Mouse (Mus musculus): ENCODE measurements around the gene Bckdhb. TPM values are rescaled to one million over a fixed set of nuclear protein-coding genes. Genes with fewer than 3 reads are reported as not detected.

The Bckdhb gene
- polyA plus RNA-seq, 1 experiment from 2014 or later = 34.2 TPM

DNA sequence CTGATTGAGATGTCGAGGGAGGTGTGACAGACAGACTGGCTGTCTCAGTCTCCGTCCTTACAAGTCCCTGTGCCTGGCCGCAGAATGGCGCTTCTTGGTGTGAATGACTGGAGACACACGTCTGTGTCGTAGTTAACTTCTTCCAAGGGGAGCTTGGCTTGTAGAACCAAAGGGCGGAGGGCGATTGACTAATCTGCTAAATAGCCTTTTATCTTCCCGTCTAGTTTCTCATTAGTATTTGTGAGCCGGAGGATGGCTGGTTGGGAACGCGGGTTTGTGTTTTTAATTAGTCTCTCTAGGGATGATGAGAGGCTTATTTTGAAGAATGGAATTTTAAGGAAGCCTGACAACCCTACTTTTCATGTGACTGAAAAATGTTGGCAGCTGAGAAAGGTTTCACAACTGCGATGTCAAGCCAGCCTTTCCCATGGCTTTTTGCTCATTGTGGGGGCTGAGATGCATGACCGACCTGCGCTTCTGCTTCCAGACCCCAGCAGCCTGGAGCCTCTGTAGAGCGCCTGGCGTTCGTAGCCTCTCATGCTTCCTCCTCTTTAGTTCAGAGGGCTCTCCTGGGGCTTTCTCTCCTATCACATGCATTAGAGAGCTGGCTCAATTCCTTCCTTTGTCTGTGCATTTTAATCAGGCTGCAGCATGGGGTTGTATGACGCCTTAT, 107.9 kb downstream of the Bckdhb start:
- Histone ChIP-seq H3K27ac (replicated peaks) (peak overlapping the region; percentile 73), H3K4me1 (peaks cover 19% of the 10 kb centered on the region), H3K4me3 (peak overlapping the region; percentile 20), H3K9ac (replicated peaks) (peak overlapping the region; percentile 28), H3K27me3 (no peaks in the 10 kb centered on the region), H3K9me3 (no peaks in the 10 kb centered on the region), H3K36me3 (no peaks in the 10 kb centered on the region), H3K4me2 (replicated peaks) (peak overlapping the region; percentile 41)
- peak; percentile 93 for ATAC-seq (replicated peaks)
- WGBS = 2% methylated on average over 19 of the region's 19 CpGs

DNA sequence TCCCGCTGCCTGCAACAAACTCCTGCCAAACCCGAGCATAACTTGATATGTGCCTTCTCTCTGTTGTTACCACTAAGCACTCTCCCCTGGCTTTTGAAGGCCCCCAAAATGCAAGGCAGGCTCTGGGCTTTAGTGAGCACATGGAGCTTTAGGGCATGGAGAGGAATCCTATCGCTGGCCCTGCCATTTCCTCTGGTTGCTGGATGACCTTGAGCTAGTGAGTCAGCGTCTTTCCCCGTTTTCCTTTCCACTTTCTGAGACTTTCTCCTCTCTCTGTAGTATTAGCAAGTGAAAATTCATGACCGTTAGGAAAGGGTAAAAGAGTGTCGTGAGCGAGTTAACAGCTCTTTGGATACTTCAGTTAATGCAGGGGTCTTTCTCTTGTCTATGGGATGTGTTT, 111.1 kb downstream of the Bckdhb start:
- Histone ChIP-seq H3K36me3 (no peaks in the 10 kb centered on the region), H3K9me3 (no peaks in the 10 kb centered on the region), H3K27me3 (no peaks in the 10 kb centered on the region), H3K4me3 (no peak overlapping the region), H3K9ac (replicated peaks) (no peak overlapping the region), H3K27ac (replicated peaks) (no peak overlapping the region), H3K4me1 (peaks cover 19% of the 10 kb centered on the region), H3K4me2 (replicated peaks) (no peak overlapping the region)
- WGBS = 91% methylated on average over 8 of the region's 8 CpGs
- no peak for ATAC-seq (replicated peaks)

DNA sequence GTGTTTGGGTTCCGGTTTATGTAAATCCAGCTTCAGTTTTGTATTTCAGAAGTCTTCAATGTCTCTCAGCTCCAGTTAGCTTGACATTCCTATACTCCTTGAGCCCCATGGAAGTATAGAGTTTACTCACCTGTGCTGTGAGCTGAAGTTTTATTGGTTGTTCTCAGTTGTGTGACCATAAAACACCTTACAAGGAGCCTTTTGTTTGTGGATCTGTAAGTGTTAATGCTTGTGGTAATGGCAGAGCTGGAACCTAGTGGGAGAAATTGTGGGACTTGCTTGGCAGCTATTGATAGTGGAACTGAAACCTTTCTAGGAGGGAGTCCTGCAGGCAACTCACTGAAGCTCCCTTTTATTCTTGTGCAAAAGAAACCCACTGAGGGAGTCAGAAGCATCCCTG, 112.3 kb downstream of the Bckdhb start:
- no peak overlapping the region for H3K9ac ChIP-seq (replicated peaks)
- H3K4me3 ChIP-seq = no peak overlapping the region
- H3K36me3 ChIP-seq = no peaks in the 10 kb centered on the region
- H3K4me1 ChIP-seq = peaks cover 17% of the 10 kb centered on the region
- H3K9me3 ChIP-seq = no peaks in the 10 kb centered on the region
- 91% methylated on average over 1 of the region's 1 CpGs for WGBS
- no peak for ATAC-seq (replicated peaks)
- no peak overlapping the region for H3K27ac ChIP-seq (replicated peaks)
- H3K27me3 ChIP-seq = no peaks in the 10 kb centered on the region
- no peak overlapping the region for H3K4me2 ChIP-seq (replicated peaks)

DNA sequence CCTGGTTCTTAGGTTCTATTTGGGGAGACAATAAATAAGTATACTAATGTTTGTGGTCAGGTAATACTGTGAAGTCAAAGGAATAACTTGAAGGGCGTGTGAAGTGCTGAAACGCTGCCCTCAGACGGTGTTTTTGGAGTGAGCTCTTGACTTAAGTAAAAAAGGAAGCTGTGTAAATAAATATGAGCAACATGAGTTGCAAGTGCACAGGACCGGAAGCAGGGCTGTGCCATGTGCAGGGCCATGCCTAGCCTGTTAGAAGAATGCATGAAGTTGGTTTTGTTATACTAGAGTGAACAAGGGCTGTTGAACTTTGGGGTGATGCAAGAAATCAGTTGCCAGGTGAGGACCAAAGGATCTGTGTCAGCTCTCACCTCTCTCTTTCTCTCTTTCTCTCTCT, 114.0 kb downstream of the Bckdhb start:
- no peak overlapping the region for H3K9ac ChIP-seq (replicated peaks)
- H3K36me3 ChIP-seq = no peaks in the 10 kb centered on the region
- 93% methylated on average over 4 of the region's 4 CpGs for WGBS
- H3K4me2 ChIP-seq (replicated peaks) = no peak overlapping the region
- H3K9me3 ChIP-seq = no peaks in the 10 kb centered on the region
- no peaks in the 10 kb centered on the region for H3K27me3 ChIP-seq
- ATAC-seq (replicated peaks) = no peak
- peaks cover 1% of the 10 kb centered on the region for H3K4me1 ChIP-seq
- no peak overlapping the region for H3K4me3 ChIP-seq
- no peak overlapping the region for H3K27ac ChIP-seq (replicated peaks)

DNA sequence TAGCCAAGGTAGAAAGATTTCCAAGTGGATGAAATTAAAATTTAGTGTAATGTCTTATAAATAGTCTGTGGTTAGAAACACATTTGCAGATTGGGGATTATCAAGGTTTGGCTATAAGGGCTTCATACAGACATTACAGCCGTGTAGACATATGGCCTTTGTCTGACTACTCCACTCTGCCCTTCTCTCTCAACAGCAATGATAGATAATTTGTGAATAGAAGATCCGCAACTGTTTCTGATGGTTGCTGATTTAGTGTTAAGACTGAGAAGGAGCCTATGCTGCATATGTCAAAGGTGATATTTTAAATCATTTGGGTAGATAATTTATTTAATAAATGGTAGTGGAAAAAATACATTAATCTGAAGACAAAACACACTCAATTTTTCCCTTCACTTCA, 115.4 kb downstream of the Bckdhb start:
- WGBS = 82% methylated on average over 2 of the region's 2 CpGs
- H3K36me3 ChIP-seq = no peaks in the 10 kb centered on the region
- H3K4me3 ChIP-seq = no peak overlapping the region
- H3K9ac ChIP-seq (replicated peaks) = no peak overlapping the region
- H3K4me1 ChIP-seq = no peaks in the 10 kb centered on the region
- no peak for ATAC-seq (replicated peaks)
- no peaks in the 10 kb centered on the region for H3K27me3 ChIP-seq
- H3K27ac ChIP-seq (replicated peaks) = no peak overlapping the region
- H3K4me2 ChIP-seq (replicated peaks) = no peak overlapping the region
- H3K9me3 ChIP-seq = no peaks in the 10 kb centered on the region

DNA sequence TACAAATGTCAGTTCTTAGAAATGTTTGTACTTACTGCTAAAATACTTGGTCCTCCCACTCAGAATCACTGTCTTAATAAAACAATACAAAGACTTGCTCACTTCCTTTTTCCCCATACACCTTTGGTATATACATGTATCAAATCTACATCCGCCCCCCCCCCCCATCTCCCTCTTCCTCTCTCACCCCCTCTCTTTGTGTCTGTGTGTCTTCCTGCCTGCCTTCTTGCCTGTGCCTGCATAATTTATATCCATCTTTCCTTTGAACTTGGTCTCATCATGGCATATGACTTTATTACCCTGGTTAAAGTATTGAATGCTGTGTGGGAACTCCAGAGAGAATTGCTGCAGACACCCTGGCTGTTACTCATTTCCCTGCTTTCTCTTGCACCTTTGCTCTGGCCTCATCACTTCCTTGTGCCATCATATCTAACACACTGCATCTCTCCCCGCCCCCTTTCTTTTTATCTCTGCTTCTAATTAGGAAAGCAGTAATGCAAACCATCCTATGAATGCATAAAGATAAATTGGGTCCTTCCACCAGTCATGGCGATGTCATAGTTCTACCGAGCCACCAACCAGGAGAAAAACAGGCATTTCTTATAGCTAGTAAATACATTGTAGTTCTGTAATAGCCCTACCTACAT, 116.8 kb downstream of the Bckdhb start:
- no peak overlapping the region for H3K4me3 ChIP-seq
- H3K4me1 ChIP-seq = peaks cover 4% of the 10 kb centered on the region; the same call in 1 of the 2 replicates
- no peak overlapping the region for H3K9ac ChIP-seq (replicated peaks)
- H3K27me3 ChIP-seq = no peaks in the 10 kb centered on the region
- no peaks in the 10 kb centered on the region for H3K9me3 ChIP-seq
- H3K36me3 ChIP-seq = no peaks in the 10 kb centered on the region
- H3K4me2 ChIP-seq (replicated peaks) = no peak overlapping the region
- H3K27ac ChIP-seq (replicated peaks) = no peak overlapping the region
- 69% methylated on average over 4 of the region's 4 CpGs for WGBS
- ATAC-seq (replicated peaks) = no peak

DNA sequence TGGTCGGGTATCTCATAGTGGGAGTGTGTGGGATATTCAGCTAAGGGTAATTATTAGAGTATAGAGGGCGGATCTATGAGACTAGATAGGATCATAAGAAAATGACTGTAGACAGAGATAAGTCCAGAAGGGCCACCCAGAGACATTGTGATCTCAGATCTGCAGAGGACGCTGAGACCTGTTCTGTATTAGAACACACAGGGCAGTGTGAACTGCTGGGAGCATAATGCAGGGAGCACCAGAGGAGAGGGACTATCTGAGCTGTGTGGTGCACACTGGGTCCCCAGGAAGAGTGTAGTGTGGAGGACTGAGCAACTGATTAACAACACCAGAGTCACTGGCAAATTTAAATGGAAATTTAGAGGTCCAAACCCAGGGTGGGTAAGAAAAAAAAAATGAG, 117.6 kb downstream of the Bckdhb start:
- Histone ChIP-seq H3K27ac (replicated peaks) (no peak overlapping the region), H3K4me1 (peaks cover 9% of the 10 kb centered on the region; the same call in 1 of the 2 replicates), H3K4me3 (no peak overlapping the region), H3K9ac (replicated peaks) (no peak overlapping the region), H3K9me3 (no peaks in the 10 kb centered on the region), H3K27me3 (no peaks in the 10 kb centered on the region), H3K4me2 (replicated peaks) (no peak overlapping the region), H3K36me3 (no peaks in the 10 kb centered on the region)
- ATAC-seq (replicated peaks) = no peak
- WGBS = 76% methylated on average over 3 of the region's 3 CpGs

DNA sequence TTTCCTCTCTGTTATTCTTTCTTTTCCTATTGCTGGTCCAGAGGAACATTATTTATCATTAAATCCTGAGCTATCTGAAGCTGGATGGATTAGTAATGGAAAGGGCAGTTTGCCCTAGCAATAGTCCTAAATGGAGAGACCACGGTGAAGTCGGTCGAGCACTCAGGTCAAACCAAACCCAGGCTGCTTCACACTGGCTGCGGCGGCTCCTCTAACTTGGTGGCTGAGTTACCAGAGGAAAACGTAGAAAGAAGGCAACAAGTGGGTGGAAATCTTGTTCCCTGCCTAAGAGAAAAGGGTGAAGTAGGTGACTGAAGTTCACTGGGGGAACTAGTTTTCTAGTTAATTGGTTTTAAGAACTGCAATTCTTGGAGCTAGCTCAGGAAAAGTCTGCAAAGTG, 119.2 kb downstream of the Bckdhb start:
- no peaks in the 10 kb centered on the region for H3K36me3 ChIP-seq

DNA sequence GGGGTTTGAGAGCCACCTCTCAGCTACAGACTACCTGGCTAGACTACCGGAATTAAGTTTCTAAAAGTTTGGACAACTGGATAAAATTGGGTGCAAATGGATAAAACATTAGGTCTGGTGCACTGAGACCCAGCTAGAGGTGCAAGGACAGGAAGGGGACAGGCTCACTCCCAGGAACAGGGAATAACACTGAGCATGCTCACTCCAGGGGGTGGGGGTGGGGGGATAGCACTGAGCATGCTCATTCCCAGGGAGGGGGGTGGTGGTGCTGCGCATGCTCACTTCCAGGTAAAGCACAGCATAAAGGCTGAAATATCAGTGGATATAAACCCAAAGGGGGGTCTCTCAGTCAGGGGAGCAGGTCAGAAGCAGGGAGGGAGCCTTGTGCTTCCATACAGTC, 120.7 kb downstream of the Bckdhb start:
- WGBS = 98% methylated on average over 2 of the region's 2 CpGs
- H3K4me3 ChIP-seq = no peak overlapping the region
- peak; percentile 35; the same call in 1 of the 2 replicates for ATAC-seq (replicated peaks)

More for the DNA sequence above, 119.2 kb downstream of the Bckdhb start:
- no peak overlapping the region for H3K4me3 ChIP-seq
- WGBS = 95% methylated on average over 6 of the region's 6 CpGs
- no peak overlapping the region for H3K9ac ChIP-seq (replicated peaks)
- no peak overlapping the region for H3K27ac ChIP-seq (replicated peaks)
- peaks cover 9% of the 10 kb centered on the region; the same call in 1 of the 2 replicates for H3K4me1 ChIP-seq
- no peaks in the 10 kb centered on the region for H3K9me3 ChIP-seq
- ATAC-seq (replicated peaks) = no peak
- H3K4me2 ChIP-seq (replicated peaks) = no peak overlapping the region
- no peaks in the 10 kb centered on the region for H3K27me3 ChIP-seq

DNA sequence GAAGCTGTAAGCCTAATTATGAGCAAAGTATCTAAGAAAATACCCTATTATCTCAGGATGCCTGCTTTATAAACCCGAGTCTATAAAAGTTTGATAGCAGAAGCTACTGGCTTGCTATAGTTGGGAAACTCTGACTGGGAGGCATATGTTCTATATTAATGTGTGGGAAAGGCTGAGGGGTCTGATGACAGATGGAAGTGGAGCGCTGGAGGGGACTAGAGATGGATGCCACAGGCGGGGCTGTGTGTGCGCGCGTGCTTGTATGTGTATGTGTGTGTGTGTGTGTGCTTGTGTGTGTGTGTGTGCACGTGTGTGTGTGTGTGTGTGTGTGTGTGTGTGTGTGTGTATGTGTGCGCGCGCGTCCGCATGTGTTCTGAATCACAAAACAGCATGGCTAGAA, 121.4 kb downstream of the Bckdhb start:
- Histone ChIP-seq H3K27ac (replicated peaks) (no peak overlapping the region), H3K4me1 (peaks cover 9% of the 10 kb centered on the region; the same call in 1 of the 2 replicates), H3K36me3 (no peaks in the 10 kb centered on the region), H3K9ac (replicated peaks) (no peak overlapping the region), H3K4me3 (no peak overlapping the region), H3K27me3 (no peaks in the 10 kb centered on the region), H3K4me2 (replicated peaks) (no peak overlapping the region), H3K9me3 (no peaks in the 10 kb centered on the region)
- 75% methylated on average over 12 of the region's 12 CpGs for WGBS
- ATAC-seq (replicated peaks) = peak; percentile 80

More for the DNA sequence above, 120.7 kb downstream of the Bckdhb start:
- no peak overlapping the region for H3K27ac ChIP-seq (replicated peaks)
- no peaks in the 10 kb centered on the region for H3K27me3 ChIP-seq
- no peak overlapping the region for H3K9ac ChIP-seq (replicated peaks)
- no peaks in the 10 kb centered on the region for H3K36me3 ChIP-seq
- H3K4me2 ChIP-seq (replicated peaks) = no peak overlapping the region
- H3K9me3 ChIP-seq = no peaks in the 10 kb centered on the region
- peaks cover 9% of the 10 kb centered on the region; the same call in 1 of the 2 replicates for H3K4me1 ChIP-seq

DNA sequence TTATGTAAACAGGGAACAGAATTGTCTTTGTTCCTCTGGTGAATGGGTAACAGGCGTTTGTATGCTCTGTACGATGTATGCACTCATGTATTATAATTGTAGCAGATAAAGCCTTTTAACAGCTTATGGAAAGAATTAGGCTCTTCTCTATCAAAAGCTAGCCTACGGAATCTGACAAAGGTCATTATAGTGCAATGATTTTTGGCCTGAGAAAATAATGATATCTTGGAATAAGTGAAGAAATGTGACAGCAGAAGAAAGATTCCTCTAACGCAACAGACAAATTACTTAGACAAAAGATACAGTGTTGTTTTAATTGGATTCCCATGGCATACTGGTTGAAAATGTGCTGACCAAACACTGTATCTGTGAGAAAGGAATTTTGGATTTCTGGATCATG, 122.0 kb downstream of the Bckdhb start:
- H3K9me3 ChIP-seq = no peaks in the 10 kb centered on the region

DNA sequence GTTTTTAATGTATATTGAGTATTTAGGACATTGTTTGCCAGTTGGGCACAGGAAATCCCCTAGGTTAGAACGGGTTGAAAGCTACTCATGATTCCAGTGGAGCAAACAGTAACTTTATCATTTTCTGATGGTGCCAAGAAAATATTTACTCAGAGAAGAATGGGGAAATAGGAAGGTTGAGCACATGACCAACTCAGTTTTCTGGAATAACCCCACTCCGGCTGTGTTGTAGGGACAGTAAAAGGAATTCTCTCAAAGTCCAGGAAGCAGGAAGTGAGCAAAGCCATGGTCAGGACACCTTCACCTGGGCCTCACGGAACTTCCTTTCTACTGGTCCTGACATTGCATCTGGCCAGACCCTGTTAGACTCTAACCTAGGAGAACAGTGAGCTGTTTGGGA, 122.5 kb downstream of the Bckdhb start:
- Histone ChIP-seq H3K9ac (replicated peaks) (no peak overlapping the region), H3K4me3 (no peak overlapping the region), H3K36me3 (no peaks in the 10 kb centered on the region), H3K27me3 (no peaks in the 10 kb centered on the region), H3K4me1 (peaks cover 9% of the 10 kb centered on the region; the same call in 1 of the 2 replicates), H3K4me2 (replicated peaks) (no peak overlapping the region), H3K9me3 (no peaks in the 10 kb centered on the region), H3K27ac (replicated peaks) (no peak overlapping the region)
- WGBS = 86% methylated on average over 3 of the region's 3 CpGs
- ATAC-seq (replicated peaks) = no peak

More for the DNA sequence above, 122.0 kb downstream of the Bckdhb start:
- no peak overlapping the region for H3K9ac ChIP-seq (replicated peaks)
- no peaks in the 10 kb centered on the region for H3K36me3 ChIP-seq
- WGBS = 15% methylated on average over 4 of the region's 4 CpGs
- H3K4me1 ChIP-seq = peaks cover 9% of the 10 kb centered on the region; the same call in 1 of the 2 replicates
- no peak overlapping the region for H3K4me3 ChIP-seq
- H3K4me2 ChIP-seq (replicated peaks) = no peak overlapping the region
- ATAC-seq (replicated peaks) = no peak
- H3K27me3 ChIP-seq = no peaks in the 10 kb centered on the region
- H3K27ac ChIP-seq (replicated peaks) = no peak overlapping the region

Data from forebrain, embryonic 15.5 days (tissue).